Mouse (Mus musculus): Measurements from ENCODE around the gene Ccdc39. TPM values are rescaled to one million over a fixed set of nuclear protein-coding genes. Genes with fewer than 3 reads are reported as not detected.

The Ccdc39 gene
- polyA plus RNA-seq, 1 experiment from 2014 or later = 9.7 TPM

GRCm38 (mm10) chr3:33850856-33851255 lies 6.7 kb upstream of the Ccdc39 start:
- Histone ChIP-seq H3K36me3 (replicated peaks) (no peaks in the 10 kb centered on the region), H3K4me3 (replicated peaks) (no peak overlapping the region), H3K9ac (no peak overlapping the region), H3K27me3 (no peaks in the 10 kb centered on the region), H3K4me2 (no peak overlapping the region), H3K9me3 (no peaks in the 10 kb centered on the region), H3K27ac (no peak overlapping the region), H3K4me1 (no peaks in the 10 kb centered on the region)
- ATAC-seq (ENCODE audit: low FRiP score) = no peak
- WGBS = 90% methylated on average over 4 of the region's 4 CpGs

GRCm38 (mm10) chr3:33846639-33847038 lies 2.5 kb upstream of the Ccdc39 start:
- peaks cover 9% of the 10 kb centered on the region for H3K4me1 ChIP-seq
- no peak overlapping the region for H3K4me3 ChIP-seq (replicated peaks)
- H3K4me2 ChIP-seq = no peak overlapping the region
- H3K9me3 ChIP-seq = no peaks in the 10 kb centered on the region
- no peak overlapping the region for H3K9ac ChIP-seq
- 87% methylated on average over 6 of the region's 6 CpGs for WGBS
- ATAC-seq (ENCODE audit: low FRiP score) = no peak
- no peak overlapping the region for H3K27ac ChIP-seq
- no peaks in the 10 kb centered on the region for H3K36me3 ChIP-seq (replicated peaks)
- H3K27me3 ChIP-seq = no peaks in the 10 kb centered on the region

GRCm38 (mm10) chr3:33838877-33839276 lies 5.2 kb downstream of the Ccdc39 start:
- no peak overlapping the region for H3K27ac ChIP-seq
- H3K9me3 ChIP-seq = no peaks in the 10 kb centered on the region
- WGBS = 73% methylated on average over 10 of the region's 10 CpGs
- no peak for ATAC-seq (ENCODE audit: low FRiP score)
- peaks cover 5% of the 10 kb centered on the region for H3K4me1 ChIP-seq
- no peak overlapping the region for H3K9ac ChIP-seq
- no peak overlapping the region for H3K4me2 ChIP-seq
- no peak overlapping the region for H3K4me3 ChIP-seq (replicated peaks)
- H3K27me3 ChIP-seq = no peaks in the 10 kb centered on the region
- H3K36me3 ChIP-seq (replicated peaks) = no peaks in the 10 kb centered on the region

GRCm38 (mm10) chr3:33836576-33836975 lies 7.5 kb downstream of the Ccdc39 start:
- 95% methylated on average over 13 of the region's 13 CpGs for WGBS

GRCm38 (mm10) chr3:33832351-33832750 lies 11.8 kb downstream of the Ccdc39 start:
- Histone ChIP-seq H3K9ac (no peak overlapping the region), H3K27me3 (no peaks in the 10 kb centered on the region), H3K27ac (no peak overlapping the region), H3K36me3 (replicated peaks) (no peaks in the 10 kb centered on the region), H3K4me1 (no peaks in the 10 kb centered on the region), H3K4me2 (no peak overlapping the region), H3K9me3 (no peaks in the 10 kb centered on the region), H3K4me3 (replicated peaks) (no peak overlapping the region)
- WGBS = 84% methylated on average over 10 of the region's 10 CpGs
- ATAC-seq (ENCODE audit: low FRiP score) = no peak

More at GRCm38 (mm10) chr3:33836576-33836975, 7.5 kb downstream of the Ccdc39 start:
- Histone ChIP-seq H3K4me2 (no peak overlapping the region), H3K27ac (no peak overlapping the region), H3K36me3 (replicated peaks) (no peaks in the 10 kb centered on the region), H3K9ac (no peak overlapping the region), H3K27me3 (no peaks in the 10 kb centered on the region), H3K4me1 (no peaks in the 10 kb centered on the region), H3K9me3 (no peaks in the 10 kb centered on the region), H3K4me3 (replicated peaks) (no peak overlapping the region)
- ATAC-seq (ENCODE audit: low FRiP score) = no peak

- Histone ChIP-seq H3K4me1 (no peaks in the 10 kb centered on the region), H3K9me3 (no peaks in the 10 kb centered on the region), H3K9ac (no peak overlapping the region), H3K4me2 (no peak overlapping the region), H3K27ac (no peak overlapping the region), H3K36me3 (replicated peaks) (no peaks in the 10 kb centered on the region), H3K4me3 (replicated peaks) (no peak overlapping the region), H3K27me3 (no peaks in the 10 kb centered on the region)
- whole genome bisulfite sequencing = 46% methylated on average over 9 of the region's 9 CpGs
- peak; percentile 79; the same call in 1 of the 2 replicates for ATAC-seq (ENCODE audit: low FRiP score)
Observed at GRCm38 (mm10) chr3:33824135-33824946, 19.8 kb downstream of the Ccdc39 start.

- H3K9me3 ChIP-seq = no peaks in the 10 kb centered on the region
Observed at GRCm38 (mm10) chr3:33807151-33807550, 37.0 kb downstream of the Ccdc39 start.

GRCm38 (mm10) chr3:33800513-33800820 lies 43.6 kb downstream of the Ccdc39 start:
- Histone ChIP-seq H3K9me3 (no peaks in the 10 kb centered on the region), H3K36me3 (replicated peaks) (peaks cover 11% of the 10 kb centered on the region), H3K4me3 (replicated peaks) (peak overlapping the region; percentile 90), H3K9ac (peak overlapping the region; percentile 96), H3K4me1 (peaks cover 8% of the 10 kb centered on the region), H3K4me2 (peak overlapping the region; percentile 64), H3K27ac (peak overlapping the region; percentile 99), H3K27me3 (no peaks in the 10 kb centered on the region)
- ATAC-seq (ENCODE audit: low FRiP score) = peak; percentile 34; the same call in 1 of the 2 replicates
- whole genome bisulfite sequencing = under 1% methylated on average over 15 of the region's 16 CpGs

More at GRCm38 (mm10) chr3:33807151-33807550, 37.0 kb downstream of the Ccdc39 start:
- Histone ChIP-seq H3K27me3 (no peaks in the 10 kb centered on the region), H3K9ac (no peak overlapping the region), H3K4me2 (no peak overlapping the region), H3K4me3 (replicated peaks) (no peak overlapping the region), H3K4me1 (no peaks in the 10 kb centered on the region), H3K27ac (no peak overlapping the region), H3K36me3 (replicated peaks) (peaks cover 43% of the 10 kb centered on the region)
- no peak for ATAC-seq (ENCODE audit: low FRiP score)
- 84% methylated on average over 1 of the region's 1 CpGs for WGBS

- H3K27ac ChIP-seq = peak within 1 kb of the TSS; percentile 99
- H3K9me3 ChIP-seq = no peaks in the 10 kb centered on the region
- peak within 1 kb of the TSS; percentile 64 for H3K4me2 ChIP-seq
- H3K27me3 ChIP-seq = no peaks in the 10 kb centered on the region
- peak; percentile 99 for ATAC-seq (ENCODE audit: low FRiP score)
- H3K9ac ChIP-seq = peak within 1 kb of the TSS; percentile 96
- peaks cover 6% of the 10 kb centered on the region; the same call in 1 of the 2 replicates for H3K36me3 ChIP-seq (replicated peaks)
- H3K4me3 ChIP-seq (replicated peaks) = peak within 1 kb of the TSS; percentile 90
- WGBS = under 1% methylated on average over 89 of the region's 90 CpGs
- H3K4me1 ChIP-seq = peaks cover 8% of the 10 kb centered on the region
Observed at GRCm38 (mm10) chr3:33799617-33800512, 44.2 kb downstream of the Ccdc39 start, which contains the start of gene Ttc14. Gene Ttc14, plus strand, starts transcription at chr3:33799832.

- H3K27ac ChIP-seq = no peak overlapping the region
- H3K27me3 ChIP-seq = no peaks in the 10 kb centered on the region
- H3K9me3 ChIP-seq = no peaks in the 10 kb centered on the region
- H3K4me2 ChIP-seq = no peak overlapping the region
- no peak overlapping the region for H3K4me3 ChIP-seq (replicated peaks)
- H3K4me1 ChIP-seq = no peaks in the 10 kb centered on the region
- no peak overlapping the region for H3K9ac ChIP-seq
- no peaks in the 10 kb centered on the region for H3K36me3 ChIP-seq (replicated peaks)
- ATAC-seq (ENCODE audit: low FRiP score) = no peak
Observed at GRCm38 (mm10) chr3:33790975-33791374, 53.1 kb downstream of the Ccdc39 start.
